Mouse (Mus musculus) brain, adult 2 months (tissue): Measurements from ENCODE around the gene Stk32c.

Experiments used
- DNase-seq: peaks from one replicate; pipeline ENCODE4 v3.0.0; 2011; ENCODE audit warnings: low read depth, low spot score

Stk32c gene

DNA sequence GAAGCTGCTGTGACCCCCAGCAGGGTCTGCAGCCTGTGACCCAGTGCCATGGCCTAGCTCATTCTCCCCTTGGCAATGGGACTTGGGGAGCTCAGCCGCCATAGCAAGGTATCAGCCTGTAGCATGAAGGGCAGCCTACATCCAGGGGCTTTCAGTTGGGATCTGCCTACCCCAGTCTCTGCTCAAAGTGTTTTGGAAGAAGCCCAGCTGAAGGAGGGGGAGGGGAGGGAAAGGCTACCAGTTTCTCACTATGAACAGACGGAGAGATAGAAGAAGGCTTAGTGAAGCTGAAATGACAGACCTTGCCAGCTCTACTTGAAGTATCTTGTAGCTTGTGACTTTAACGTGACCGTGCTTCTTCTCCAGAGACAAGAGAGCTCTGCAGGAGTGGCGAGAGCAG, 16.7 kb upstream of the Stk32c start:
- no peak for DNase-seq

- no peak for DNase-seq
Measured at GRCm38 (mm10) chr7:139228447-139229171, 15.5 kb upstream of the Stk32c start.

GRCm38 (mm10) chr7:139226416-139226815, 13.3 kb upstream of the Stk32c start:
- DNase-seq, result no peak

DNA sequence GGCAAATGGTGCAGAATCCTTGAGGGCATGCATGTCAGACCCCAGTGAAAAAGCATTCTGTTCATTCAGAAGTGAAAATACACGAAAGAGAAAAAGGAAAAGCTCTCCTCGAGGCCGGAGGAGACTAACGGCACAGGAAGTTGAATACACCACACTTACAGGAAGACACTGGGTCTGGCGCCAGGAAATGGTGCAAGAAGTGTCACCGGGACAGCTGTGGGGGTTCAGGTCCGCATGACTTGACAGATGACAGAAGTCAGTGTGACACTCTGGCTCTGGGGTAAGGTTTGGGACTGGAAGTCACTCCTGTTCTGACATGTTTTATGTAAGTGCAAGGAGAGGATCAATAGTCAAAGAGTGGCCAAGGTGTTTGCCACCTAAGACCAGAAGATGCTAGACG, 11.6 kb upstream of the Stk32c start:
- no peak for DNase-seq

GRCm38 (mm10) chr7:139224070-139224469, 11.0 kb upstream of the Stk32c start:
- no peak for DNase-seq

- no peak for DNase-seq
Measured at GRCm38 (mm10) chr7:139222341-139222740, 9.2 kb upstream of the Stk32c start.

DNA sequence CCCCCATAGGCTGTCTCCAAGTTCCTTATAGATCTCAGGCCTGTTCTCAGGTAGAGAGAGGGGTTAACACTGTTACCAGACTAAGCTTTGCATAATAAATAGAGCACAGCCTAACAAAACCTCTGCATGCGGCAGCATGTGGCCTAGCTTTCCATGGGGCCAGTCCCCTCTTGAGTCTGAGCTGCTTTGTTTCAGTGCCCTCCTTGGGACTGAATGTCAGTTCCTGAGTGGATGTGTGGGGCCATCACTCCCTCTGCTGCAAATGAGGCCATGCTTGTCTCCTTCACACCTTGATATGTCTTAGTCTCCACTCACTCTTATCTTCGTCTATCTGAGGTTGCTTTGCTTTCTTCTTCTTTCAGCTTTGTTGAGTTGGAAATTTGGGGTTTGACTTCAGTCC, 8.7 kb upstream of the Stk32c start:
- DNase-seq, result no peak

DNA sequence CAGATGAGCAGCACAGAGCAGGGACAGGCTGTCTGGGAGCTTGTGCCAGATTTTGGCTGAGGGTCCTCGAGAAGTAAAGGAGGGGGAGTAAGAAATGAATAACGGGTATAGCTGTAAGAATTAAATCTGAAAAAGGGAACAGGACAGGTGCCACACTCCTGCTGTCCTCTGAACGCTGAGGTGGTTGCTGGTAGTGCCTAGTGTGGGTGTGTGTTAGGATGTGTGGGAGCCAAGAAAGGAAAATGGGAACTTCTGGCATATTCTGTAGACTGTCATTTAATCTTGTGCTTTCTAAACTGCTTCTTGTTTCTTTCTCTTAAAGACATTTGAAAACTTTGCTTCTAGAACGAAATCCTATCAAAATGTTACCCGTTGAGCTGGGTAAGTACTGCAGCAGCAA, 8.0 kb upstream of the Stk32c start:
- DNase-seq, result peak; percentile 73

DNA sequence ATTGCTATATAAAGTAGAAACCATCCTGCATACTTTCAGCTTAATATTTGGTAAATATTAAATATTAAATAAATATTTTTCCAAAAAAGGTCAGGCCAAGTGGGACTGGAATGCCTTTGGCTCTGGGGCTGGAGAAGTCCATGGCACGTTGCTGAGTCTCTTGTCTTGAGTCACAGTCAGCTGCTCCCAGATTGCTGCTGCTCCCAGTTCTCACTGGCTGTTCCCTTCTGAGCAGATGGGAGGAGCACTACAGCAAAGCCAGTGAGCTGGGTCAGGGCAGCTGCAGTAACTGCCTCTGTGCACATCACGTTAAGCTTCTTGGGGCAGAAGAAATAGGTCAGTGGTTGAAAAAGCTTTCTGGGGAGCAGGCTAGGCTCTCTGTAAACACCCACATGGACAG, 7.2 kb upstream of the Stk32c start:
- DNase-seq, result peak; percentile 75

DNA sequence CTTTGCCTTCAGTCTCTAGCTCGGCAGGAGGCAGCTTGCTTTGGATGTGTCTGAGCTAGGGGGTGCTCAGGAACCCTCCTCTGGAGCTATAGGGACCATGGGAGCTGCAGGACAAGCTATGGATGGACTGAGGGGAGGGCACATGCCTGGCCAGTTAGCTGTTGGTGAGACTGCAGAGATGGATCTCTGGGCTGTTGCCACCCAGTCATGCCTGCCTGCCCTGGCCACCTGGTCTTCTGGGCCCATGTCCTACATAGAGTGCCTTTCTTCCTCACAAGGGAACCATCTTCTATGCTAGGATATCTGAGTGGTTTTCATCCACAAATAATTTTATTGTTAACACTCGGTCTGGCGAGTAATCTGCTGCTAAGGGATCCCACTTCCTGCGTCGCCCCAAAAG, 6.4 kb upstream of the Stk32c start:
- no peak for DNase-seq

DNA sequence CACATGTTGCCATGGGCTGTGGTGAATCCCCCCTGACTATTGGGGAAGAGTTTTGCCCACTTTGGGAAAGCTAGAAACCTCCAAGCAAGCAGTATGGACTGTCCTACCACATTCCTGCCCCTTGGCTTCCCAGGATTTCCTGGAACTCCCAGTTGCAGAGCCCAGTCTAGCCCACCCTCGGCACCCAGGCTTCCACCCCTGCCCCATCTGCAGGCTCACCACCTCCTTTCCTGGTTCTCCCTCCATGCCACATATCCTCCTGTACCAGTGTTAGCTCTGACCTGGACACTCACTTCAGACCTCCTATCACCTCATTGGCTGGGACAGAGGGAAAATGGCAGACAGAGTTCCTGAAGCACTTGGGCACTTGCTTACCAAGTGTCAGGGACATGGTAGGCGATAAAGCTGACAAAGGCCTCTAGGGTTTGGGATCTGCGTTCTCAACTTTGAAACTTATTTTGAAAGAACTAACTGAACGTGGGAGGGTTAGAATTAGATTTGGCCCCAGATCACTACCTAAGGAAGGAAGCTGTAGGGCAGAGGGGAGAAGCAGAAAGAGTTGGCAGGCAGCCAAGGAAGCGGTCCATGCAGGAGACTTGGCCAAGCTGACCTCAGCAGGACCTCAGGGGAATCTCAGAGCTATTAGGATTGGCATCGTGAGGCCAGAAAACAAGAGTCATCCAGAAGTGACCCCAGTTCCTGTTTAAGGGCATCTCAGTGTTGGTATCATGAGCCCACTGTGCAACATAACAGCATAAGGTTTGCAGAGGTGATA, 5.7 kb upstream of the Stk32c start:
- DNase-seq, result peak; percentile 40

DNA sequence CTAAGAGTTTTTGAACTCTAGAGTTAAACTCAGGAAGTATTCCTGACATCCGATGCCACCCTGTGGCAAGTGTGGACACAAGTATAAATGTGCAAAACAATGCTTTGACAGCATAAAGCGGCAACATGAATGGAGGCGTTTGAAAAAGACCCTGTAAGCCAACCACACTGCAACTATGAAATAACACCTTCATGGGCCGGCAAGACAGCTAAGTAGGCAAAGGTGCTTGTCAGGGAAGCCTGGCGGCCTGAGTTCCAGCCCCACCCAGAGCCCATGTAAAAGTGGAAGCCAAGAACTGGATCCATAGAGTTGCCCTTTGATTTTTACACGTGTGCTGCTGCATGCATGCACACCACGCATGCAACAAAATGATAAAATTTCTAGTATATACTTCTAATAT, 3.9 kb upstream of the Stk32c start:
- no peak for DNase-seq

DNA sequence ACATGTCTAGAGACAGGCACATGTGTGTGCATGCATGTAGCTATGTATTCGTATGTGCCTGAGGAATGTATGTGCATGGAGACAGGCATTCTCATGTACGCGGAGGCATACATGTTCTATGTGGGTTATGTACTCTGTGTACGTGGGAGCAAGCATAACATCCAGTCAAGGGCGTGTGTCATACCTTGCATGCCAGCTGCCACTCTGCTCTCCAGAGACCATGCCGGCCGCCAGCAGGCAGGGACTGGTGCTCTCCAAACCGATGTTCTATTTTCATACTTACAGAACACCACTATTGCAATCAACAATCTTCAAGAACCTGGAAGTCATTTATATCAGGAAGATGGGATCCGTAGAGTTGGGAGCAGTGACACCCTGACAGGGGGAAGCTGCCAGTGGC, 3.4 kb upstream of the Stk32c start:
- DNase-seq, result no peak

DNA sequence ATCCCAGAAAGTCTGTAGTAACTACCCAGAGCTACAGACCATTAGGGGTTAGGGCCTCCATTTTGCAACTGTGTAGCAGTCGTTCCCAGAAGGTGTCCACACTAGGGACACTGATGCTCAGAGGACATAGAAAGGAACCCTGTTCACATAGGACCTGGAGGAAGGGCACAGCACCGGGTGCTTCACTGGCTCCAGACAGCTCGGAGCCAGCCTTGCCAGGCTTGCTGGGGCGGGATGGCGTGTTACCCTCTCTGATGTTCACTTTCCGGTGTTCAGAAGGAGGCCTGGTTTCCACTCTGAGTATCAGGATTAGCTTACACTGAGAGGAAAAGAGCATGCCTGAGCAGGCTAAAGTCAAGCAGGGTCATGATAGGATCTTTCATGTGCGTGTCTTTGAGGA, 2.8 kb upstream of the Stk32c start:
- DNase-seq, result no peak

DNA sequence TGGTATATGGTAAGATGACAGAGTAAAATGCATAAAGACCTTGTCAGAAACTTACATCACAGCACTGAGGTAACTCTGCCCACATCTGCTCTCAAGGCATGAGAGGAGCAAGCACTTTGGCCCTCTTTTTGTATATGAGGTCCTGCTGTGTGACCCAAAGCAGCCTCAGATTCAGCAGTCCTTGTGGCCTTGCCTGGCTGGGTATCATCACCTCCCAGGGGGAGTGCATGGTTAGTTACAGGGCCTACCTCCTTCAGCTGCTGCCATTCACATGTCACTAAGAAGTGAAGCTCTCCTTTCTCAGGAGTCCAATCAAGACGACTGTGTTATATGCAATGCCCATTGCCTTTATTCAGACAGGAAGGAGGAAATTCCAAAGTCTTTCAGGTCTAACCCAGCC, 2.4 kb upstream of the Stk32c start:
- DNase-seq, result no peak

- DNase-seq, result no peak
Measured at GRCm38 (mm10) chr7:139214596-139215340, 1.7 kb upstream of the Stk32c start.

GRCm38 (mm10) chr7:139214160-139214559, 1.1 kb upstream of the Stk32c start:
- no peak for DNase-seq

DNA sequence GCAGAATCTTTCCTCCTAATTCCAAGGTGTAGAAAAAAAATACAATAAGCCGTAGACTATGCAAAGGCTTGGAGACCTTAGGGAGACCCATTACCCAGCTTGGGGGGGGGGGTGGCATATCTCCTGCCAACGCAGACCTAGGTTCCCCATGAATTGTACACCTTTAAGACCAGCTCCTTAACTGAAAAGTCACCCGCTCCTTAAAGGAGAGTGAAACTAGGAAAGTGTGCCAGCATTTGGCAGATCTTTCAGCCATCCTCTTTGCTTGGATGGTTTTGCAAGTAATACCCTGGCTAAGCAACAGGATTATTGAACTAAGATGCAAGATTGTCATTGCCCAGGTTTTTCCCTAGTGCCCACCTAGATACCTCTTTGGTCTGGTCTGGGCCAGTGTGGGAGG, 644 bp upstream of the Stk32c start:
- peak; percentile 35 for DNase-seq

GRCm38 (mm10) chr7:139211761-139212160, 1.3 kb downstream of the Stk32c start:
- no peak for DNase-seq

DNA sequence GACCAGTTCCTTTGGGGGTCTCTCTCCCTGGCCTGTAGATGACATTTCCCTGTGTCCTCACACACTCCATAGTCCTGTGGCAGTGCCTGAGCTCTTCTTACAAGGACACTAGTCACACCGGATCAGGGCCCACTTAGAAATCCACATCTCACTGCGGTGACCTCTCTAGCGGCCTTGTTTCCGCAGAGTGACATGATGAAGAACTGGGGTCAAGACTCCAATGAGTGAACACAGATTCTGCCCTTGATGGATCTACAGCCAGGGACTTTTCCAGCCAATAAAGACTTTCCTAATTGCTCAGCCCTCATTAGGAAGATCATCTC, 4.4 kb downstream of the Stk32c start:
- no peak for DNase-seq

DNA sequence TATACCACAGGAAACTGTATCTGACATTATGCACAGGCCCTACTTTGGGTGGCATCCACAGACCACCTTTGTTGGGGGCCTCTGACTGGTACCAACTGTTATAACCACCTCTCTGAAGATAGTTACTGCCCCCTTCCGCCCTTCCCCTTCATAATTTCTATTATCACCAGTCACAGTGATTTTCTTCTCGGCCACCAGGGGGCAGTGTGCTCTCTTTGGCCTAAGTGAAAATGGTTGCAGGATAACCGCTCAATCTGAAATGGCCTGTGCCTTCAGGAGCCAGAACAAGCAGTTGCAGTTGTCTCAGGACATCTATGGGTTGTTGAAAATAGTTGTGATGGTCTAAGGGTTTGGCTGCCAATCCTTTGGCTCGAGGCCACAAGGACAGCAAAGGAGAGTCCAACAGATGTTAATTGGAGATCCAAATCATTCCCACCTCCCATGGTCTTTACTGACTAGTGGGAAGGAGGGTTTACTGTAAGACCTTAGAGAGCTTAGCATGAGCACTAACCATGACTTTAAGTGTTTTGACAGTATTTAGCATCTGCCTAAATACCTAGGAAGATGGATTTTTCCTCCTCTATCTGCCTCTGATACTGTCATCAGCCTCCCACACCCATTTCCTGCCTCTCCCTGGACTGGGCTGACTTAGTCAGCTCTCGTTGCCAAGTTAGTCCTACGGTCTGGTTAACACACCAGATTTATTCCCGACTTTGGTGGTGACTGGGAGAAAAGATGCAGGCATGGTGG, 4.9 kb downstream of the Stk32c start:
- peak; percentile 84 for DNase-seq

DNA sequence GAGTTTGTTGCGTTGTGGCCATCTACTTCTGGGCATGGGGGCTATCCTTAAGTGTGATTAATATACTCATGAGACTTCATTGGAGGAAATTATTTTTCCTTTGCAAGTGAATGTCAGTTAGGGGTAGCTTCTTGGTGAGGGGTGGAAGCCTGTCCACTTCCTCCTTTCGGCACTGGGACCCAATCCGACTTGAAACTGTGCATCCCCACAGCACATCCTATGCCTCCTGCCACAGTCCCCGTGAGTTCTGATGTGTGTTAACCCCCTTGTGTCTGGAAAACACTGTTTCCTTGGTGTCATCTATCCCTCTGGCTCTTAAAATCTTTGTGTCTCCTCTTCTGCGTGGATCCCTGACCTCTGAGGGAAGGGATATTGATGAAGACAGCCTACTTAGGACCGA, 11.9 kb downstream of the Stk32c start:
- DNase-seq, result no peak
